Mouse (Mus musculus) thymus, postnatal 14 days (tissue): Measurements from ENCODE around the gene Tubb2a.
"Not testable (repeated sequence)": the region's sequence is repeated elsewhere in the genome, so short reads cannot be mapped to it uniquely, and the experiment has no call there.

Experiments
- DNase-seq: peaks from one replicate; pipeline ENCODE4 v3.0.0; 2021

Gene Tubb2a

GRCm38 (mm10) chr13:34088871-34089288 is 11.1 kb upstream of the Tubb2a start:
- DNase-seq = peak; percentile 48

- DNase-seq = peak; percentile 40
These were observed 10.4 kb upstream of the Tubb2a start for GRCm38 (mm10) chr13:34088201-34088649.

GRCm38 (mm10) chr13:34087052-34087812 is 9.4 kb upstream of the Tubb2a start:
- no peak for DNase-seq

- DNase-seq = no peak
These were observed 6.4 kb upstream of the Tubb2a start for GRCm38 (mm10) chr13:34084026-34084750.

- DNase-seq = no peak
These were observed 4.1 kb upstream of the Tubb2a start for GRCm38 (mm10) chr13:34081926-34082325.

GRCm38 (mm10) chr13:34079801-34080200 is 2.0 kb upstream of the Tubb2a start:
- no peak for DNase-seq

- DNase-seq = no peak
These were observed 883 bp upstream of the Tubb2a start for GRCm38 (mm10) chr13:34078500-34079280.

GRCm38 (mm10) chr13:34076561-34077491 is 981 bp downstream of the Tubb2a start:
- peak; percentile 41 for DNase-seq

- DNase-seq = not testable (repeated sequence)
These were observed 1.9 kb downstream of the Tubb2a start for GRCm38 (mm10) chr13:34075893-34076292.

GRCm38 (mm10) chr13:34074441-34074840 is 3.4 kb downstream of the Tubb2a start:
- not testable (repeated sequence) for DNase-seq

- no peak for DNase-seq
These were observed 5.0 kb downstream of the Tubb2a start for GRCm38 (mm10) chr13:34072847-34073246.

GRCm38 (mm10) chr13:34071836-34072235 is 6.0 kb downstream of the Tubb2a start:
- DNase-seq = no peak

GRCm38 (mm10) chr13:34070296-34070695 is 7.5 kb downstream of the Tubb2a start:
- no peak for DNase-seq

GRCm38 (mm10) chr13:34066351-34066750 is 11.5 kb downstream of the Tubb2a start:
- no peak for DNase-seq

- no peak for DNase-seq
These were observed 15.3 kb downstream of the Tubb2a start for GRCm38 (mm10) chr13:34062466-34062865.

GRCm38 (mm10) chr13:34060061-34060460 is 17.7 kb downstream of the Tubb2a start:
- no peak for DNase-seq

GRCm38 (mm10) chr13:34057252-34057651 is 20.6 kb downstream of the Tubb2a start:
- DNase-seq = no peak

- DNase-seq = no peak
These were observed 22.8 kb downstream of the Tubb2a start for GRCm38 (mm10) chr13:34054983-34055382.

GRCm38 (mm10) chr13:34054391-34054790 is 23.4 kb downstream of the Tubb2a start:
- no peak for DNase-seq

GRCm38 (mm10) chr13:34053673-34054282 is 24.0 kb downstream of the Tubb2a start:
- DNase-seq = no peak

GRCm38 (mm10) chr13:34051692-34052091 is 26.1 kb downstream of the Tubb2a start:
- DNase-seq = no peak

- no peak for DNase-seq
These were observed 27.3 kb downstream of the Tubb2a start for GRCm38 (mm10) chr13:34050479-34050878.
